Mouse (Mus musculus): Measurements from ENCODE around the gene Myl12a. TPM values are rescaled to one million over a fixed set of nuclear protein-coding genes. Genes with fewer than 3 reads are reported as not detected.

Gene Myl12a
- total RNA-seq, 2 experiments from 2014 or later: 301 to 553 TPM

DNA sequence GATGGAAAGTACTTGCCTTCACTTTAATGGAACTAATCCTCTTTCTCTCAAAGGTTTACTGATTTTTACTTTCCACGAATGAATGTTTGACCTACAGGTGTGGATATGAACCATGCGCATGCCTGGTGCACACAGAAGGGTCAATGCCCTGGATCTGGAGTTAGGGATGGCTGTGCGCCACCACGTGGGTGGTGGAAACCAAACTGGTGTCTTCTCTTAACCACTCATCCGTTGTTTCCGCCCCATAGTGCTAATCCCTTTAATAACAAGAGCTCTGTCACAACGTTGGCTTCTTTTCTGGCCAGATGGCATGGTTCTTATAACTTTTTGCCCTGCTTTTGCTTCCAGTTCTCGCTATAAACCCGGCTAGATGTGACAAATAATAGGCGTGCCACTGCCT, 51.4 kb downstream of the Myl12a start:
- Histone ChIP-seq H3K4me3 (no peak overlapping the region), H3K27ac (no peak overlapping the region)
- DNase-seq: no peak
- TF ChIP-seq CTCF (IDR thresholded peaks at IDR 0.05): no peak
- intact Hi-C loops (cut with DNase I): no loop called here

GRCm38 (mm10) chr17:70949171-70949570, 53.5 kb downstream of the Myl12a start:
- H3K4me3 ChIP-seq: no peak overlapping the region
- no peak for DNase-seq
- no peak for TF ChIP-seq CTCF (IDR thresholded peaks at IDR 0.05)
- H3K27ac ChIP-seq: no peak overlapping the region
- intact Hi-C loops (cut with DNase I): no loop called here

DNA sequence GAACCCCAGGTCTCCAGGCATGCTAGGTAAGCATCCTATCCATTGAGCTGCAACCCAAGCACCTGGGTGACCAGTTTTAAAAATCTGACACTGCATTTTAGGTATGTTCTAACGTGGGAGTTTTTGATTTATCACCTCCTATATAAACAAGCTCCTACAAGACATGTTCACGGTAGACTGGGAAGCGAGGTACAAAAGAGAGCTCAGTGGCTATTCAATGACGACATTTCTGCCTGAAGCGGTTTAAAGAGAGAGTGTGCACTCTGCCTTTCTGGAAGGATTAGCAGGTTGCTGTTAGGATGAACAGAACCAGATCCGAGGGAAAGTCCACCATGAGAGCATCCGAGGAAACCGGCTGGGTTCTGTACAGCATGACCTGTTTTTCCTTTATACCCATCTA, 54.0 kb downstream of the Myl12a start:
- no peak overlapping the region for H3K4me3 ChIP-seq
- no peak overlapping the region for H3K27ac ChIP-seq
- no peak for TF ChIP-seq CTCF (IDR thresholded peaks at IDR 0.05)
- intact Hi-C loops (cut with DNase I): no loop called here
- DNase-seq: no peak

DNA sequence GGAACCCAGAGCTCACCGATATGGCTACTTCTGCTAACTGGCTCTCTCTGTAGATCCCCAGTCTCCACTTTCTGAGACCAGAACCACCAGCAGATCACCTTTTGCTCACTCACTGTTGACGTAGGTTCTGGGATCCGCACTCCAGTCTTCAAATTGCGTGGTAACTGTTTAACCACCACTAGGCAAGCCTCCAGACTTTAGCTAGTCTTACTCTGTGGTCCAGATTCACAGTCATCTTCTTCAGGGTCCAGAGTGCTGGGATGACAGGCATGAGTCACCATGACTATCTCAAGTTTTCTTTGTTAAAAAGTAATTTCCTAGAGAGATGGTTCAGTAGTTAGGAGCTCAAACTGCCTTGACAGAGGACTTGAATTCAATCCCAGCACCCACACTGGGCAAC, 58.9 kb downstream of the Myl12a start:
- Histone ChIP-seq H3K27ac (no peak overlapping the region), H3K4me3 (no peak overlapping the region)
- intact Hi-C loops (cut with DNase I): no loop called here
- DNase-seq: no peak
- TF ChIP-seq CTCF (IDR thresholded peaks at IDR 0.05): no peak

Other genes with a start within 250 kb of the Myl12a start
- 1 to 10 TPM; 3.1 to 8.5 TPM for gene Tgif1, start 149.3 kb downstream of the Myl12a start, total RNA-seq (2021)
- 1,000 to 10,000 TPM; 1,223 to 1,379 TPM for gene Myom1, start 245 bp downstream of the Myl12a start, total RNA-seq (2021)
- 1 to 10 TPM; 5.3 to 5.6 TPM for gene Lpin2, start 179.7 kb upstream of the Myl12a start, total RNA-seq (2021)

Measured in gastrocnemius, adult 2 months (tissue).